Mouse (Mus musculus): ENCODE measurements around the gene 1700003F12Rik.

1700003F12Rik gene

DNA sequence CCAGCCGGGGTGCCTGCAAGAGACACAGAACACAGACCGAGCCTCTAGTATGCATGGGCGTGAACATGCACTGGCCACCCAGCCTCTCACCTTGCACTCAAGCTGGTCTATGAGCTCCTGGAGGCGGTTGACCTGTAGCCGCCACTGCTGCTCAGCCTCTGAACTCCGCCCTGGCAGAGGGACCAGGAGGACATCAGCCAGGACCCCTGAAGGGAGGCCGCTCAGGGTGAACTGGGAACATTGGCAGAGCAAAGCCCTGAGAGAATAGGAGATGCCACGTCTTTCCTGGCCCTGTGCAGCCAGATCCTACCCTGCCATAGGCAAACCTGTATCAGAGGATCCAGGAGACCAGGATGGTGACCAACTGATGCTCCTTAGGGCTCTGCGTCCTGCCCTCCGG lies at the start of gene 1700003F12Rik:
TSS of gene 1700003F12Rik (plus strand) at position 375 of the 400 bp plus-strand sequence.
- in situ Hi-C loops (cut with MboI; ENCODE audit: low sequenced_read_pairs), result no loop called here

DNA sequence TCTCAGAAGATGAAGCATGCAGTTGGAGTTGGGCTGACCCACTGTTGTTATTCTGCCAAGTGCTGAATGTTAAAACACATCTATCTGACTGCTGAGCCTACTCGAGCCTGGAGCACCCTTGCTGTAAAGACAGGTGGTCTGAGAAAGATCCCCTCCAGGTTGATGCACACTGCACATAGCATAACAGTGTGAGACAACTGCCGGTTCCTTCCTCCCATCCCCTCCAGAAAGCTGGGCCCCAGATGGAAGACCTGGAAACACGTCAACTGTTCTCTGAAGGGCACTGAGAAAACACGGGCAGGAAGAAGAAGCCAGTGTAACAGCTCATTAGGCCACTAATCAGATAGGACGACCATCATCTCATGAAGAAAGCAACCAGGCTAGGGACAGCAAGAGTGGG lies 48.3 kb upstream of the 1700003F12Rik start:
- in situ Hi-C loops (cut with MboI; ENCODE audit: low sequenced_read_pairs), result no loop called here

DNA sequence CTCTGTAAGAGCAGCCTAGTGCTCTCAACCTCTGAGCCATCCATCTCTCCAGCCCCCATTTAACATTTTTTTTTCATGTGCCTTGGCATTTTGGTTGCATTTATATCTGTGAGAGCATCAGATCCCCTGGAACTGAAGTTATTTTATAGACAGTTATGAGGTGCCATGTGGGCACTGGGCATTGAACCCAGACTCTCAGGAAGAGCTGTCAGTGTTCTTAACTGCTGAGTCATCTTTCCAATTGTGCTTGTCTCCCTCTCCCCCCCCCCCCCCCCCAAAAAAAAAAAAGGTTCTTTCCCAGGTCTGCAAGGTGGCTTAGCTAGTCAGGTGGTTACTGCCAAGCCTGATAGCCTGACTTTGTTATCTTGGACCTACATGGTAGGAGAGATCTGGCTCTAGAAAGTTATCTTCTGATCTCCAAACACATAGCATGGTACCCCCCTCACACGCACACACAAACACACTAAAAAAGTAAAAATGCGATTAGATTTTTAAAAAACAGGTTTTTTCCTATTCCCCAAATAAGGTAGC lies 47.1 kb upstream of the 1700003F12Rik start:
- in situ Hi-C loops (cut with MboI; ENCODE audit: low sequenced_read_pairs), result no loop called here

DNA sequence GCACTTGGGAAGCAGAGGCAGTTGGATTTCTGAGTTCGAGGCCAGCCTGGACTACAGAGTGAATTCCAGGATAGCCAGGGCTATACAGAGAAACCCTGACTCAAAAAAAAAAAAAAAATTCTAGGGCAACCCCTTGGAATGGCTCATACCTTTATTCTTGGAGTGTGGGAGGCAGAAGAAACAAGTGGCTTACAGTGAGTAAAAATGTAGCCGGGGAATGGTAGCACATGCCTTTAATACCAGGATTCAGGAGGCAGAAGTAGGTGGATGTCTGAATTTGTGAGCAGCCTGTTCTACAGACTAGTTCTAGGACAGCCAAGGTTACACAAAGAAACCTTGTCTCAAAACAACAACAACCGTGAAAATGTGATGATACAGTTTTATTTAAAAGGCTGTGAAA lies 46.1 kb upstream of the 1700003F12Rik start:
- in situ Hi-C loops (cut with MboI; ENCODE audit: low sequenced_read_pairs), result no loop called here

DNA sequence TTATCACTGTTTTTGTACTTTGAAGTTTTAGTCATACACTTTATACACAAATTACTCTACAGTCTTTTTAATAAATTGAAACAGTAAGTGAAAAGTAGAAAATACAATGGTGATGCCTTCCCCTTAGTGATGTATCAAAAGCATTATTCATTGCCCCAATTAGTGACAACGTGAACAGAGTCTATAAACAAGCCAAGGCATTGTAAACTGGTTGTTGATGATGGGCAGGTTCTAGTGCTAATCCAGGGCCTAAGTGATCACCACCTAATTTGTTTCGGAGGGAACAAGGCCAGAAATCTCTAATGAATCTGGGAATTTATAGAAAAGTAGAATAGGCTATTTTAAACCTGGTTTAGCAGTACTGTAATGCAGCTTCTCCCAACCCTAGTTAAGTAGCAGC lies 39.8 kb upstream of the 1700003F12Rik start:
- in situ Hi-C loops (cut with MboI; ENCODE audit: low sequenced_read_pairs), result no loop called here

DNA sequence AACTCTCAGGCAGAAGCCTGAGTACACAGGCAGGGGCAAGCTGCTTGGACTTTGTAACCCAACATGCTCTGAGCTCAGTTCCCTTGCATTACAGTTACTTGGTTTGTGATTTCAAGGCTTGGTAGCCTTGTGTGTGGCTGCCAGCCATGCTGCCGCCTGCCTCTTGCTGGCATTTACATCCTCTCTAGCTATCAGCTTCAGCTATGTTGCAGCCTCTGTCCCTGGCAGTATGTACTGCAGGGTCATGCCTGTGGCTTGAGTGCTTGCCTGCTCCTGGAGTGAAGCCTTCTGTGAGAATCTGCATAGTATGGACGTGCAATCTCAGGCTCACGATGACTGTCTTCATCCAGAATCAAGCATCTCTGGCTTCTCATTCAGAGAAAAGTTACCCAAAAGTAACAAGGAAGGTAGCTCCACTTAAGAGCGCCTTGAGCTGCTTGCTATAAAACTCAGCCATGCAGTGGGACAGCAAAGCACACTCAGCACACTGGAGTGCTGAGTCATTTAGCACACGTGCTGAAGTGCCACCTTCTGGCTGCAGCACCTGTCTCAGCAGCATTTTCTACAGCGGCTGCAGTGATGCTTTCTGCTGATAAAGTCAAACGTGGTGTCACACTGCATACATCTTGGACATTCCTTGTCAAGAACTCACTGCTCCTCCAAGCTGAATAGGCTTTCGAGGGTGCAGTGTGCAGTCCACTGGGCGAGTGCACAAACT lies 39.2 kb upstream of the 1700003F12Rik start:
- in situ Hi-C loops (cut with MboI; ENCODE audit: low sequenced_read_pairs), result no loop called here

DNA sequence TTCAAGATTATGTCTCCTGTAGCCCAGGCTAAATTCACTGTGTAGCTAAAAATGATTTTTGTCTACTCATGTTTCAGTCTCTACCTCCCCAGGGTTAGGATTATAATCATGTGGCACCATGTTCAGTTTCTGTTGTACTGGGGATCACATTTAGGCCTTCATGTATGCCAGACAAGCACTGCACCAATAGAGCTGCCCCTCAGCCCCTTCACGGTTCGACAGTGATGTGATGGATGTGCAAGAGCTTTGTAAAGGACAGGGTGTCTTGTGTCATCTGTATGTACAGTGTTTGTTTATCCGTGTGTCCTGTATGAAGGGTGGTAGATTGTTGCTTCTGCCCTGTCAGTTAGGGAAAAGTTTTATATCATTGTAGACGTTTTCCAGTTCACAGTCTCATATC lies 38.4 kb upstream of the 1700003F12Rik start:
- in situ Hi-C loops (cut with MboI; ENCODE audit: low sequenced_read_pairs), result no loop called here

DNA sequence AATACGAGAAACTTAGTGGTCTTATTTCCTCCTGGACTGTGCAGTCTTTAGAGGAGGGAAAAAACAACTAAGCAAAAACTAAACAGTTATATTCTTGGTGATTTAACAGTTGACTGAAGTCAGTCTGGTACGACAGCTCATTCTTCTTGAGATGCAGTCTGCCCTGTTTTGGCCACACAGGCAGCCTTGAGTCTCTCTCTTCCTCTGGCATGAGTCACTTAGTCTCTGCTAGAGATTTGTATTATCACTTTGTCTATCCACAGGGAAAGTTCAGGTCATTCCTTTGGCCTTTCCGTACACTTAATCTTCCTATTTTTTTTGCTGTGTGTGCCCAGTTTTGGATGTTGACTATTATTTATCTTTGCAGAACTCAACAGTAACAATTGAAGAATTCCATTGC lies 36.7 kb upstream of the 1700003F12Rik start:
- in situ Hi-C loops (cut with MboI; ENCODE audit: low sequenced_read_pairs), result no loop called here

DNA sequence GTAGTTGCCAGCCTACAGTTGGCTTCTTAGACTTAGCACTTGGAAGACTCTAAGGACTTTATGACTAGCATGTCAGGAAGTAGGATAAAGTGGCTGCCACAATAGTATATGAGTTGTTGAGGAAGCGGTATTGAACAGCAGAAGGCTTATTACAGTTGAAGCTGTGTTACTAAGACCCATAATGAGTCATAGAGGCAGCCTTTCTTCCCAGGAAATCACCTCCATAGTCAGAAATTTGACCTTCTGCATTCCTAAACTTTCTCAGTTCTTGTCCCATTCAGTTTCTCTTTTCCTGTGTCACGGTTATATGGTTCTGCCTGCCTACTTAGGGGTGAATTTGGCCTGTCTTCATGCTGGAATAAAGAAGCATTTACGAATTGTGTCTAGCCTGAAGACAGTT lies 29.9 kb upstream of the 1700003F12Rik start:
- in situ Hi-C loops (cut with MboI; ENCODE audit: low sequenced_read_pairs), result no loop called here

DNA sequence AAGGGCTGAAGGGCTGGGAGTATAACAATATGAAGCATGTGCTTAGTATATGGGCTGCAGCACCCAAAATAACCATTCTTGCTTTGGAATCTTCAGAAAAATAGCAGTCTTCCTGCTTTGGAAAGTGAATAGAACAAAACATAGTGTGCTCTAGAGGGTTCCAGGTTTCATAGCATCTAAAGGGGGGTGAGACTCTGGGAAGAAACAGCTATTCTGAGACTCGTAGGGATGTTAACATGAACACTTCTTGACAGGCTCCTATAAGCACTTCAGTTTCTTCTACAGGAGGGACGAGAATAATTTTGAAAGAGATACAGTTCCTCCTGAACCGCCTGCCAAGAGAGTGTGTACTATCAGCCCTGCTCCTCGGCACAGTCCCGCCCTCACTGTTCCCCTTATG lies 29.5 kb upstream of the 1700003F12Rik start:
- in situ Hi-C loops (cut with MboI; ENCODE audit: low sequenced_read_pairs), result no loop called here

DNA sequence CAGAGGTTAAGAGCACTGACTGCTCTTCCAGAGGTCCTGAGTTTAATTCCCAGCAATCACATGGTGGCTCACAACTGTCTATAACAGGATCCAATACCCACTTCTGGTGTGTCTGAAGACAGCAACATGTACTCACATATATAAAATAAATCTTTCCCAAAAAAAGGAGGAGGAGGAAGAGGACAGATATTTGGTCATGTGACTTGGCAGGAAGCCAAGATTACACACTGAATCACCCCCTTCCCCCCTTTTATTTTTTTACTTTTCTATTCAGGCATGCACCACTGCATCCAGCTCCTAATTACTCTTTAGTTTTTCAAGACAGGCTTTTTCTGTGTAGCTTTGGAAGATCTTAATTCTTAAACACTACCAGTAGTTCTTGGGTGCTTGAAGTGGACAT lies 25.4 kb upstream of the 1700003F12Rik start:
- in situ Hi-C loops (cut with MboI; ENCODE audit: low sequenced_read_pairs), result no loop called here

DNA sequence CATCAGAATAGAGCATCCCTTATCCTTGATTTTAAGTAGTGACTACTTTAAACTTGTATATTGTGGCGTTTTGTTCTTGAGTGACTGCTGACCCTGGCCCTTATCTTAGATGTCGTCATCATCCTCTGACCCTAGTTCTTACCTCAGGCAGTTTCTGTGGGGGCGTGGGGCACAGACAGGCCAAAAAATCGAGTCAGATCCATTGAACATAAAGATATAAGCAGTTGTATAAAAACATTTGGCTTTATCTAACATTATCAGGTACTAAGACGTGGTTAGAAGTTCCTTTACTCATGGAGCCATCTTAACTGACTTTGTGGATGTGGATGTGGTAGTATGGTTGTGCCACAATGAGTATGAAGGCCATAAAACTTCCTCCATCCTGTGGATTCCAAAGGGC lies 24.6 kb upstream of the 1700003F12Rik start:
- in situ Hi-C loops (cut with MboI; ENCODE audit: low sequenced_read_pairs), result no loop called here

DNA sequence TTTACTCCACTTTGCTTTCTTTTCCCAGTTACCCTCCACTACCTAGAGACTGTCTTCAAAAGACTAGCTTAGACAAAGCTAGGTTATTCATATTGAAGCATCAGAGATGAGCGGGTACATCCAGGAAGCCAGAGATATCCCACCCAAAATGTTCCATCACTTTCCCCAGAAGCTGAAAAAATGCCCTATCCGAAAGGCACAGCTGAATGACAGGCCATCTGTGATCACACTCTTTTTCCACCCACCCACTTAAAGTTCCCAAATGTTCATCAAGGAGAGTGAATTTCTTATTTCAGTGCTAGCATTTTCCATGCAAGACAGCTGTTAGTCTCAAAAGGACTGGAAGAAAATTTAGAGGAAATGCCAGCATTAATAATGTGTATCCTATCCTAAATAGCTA lies 21.6 kb upstream of the 1700003F12Rik start:
- in situ Hi-C loops (cut with MboI; ENCODE audit: low sequenced_read_pairs), result no loop called here

DNA sequence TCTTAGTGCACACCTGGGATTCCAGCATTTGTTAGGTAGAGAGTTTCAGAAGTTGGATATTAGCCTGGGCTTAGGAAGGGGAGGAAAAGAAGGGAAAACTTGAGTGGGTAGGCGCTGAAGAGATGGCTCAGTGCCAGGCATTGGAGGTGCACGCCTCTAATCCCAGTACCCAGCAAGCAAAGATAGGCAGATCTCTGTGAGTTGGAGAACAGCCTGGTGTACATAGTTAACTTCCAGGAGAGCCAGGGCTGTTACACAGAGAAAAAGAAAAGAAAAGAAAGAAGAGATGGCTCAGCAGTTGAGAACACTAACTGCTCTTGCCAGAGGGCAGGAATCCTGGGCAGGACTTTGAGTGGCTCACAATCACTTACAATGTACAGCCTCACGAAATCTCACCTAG lies 20.4 kb upstream of the 1700003F12Rik start:
- in situ Hi-C loops (cut with MboI; ENCODE audit: low sequenced_read_pairs), result no loop called here

DNA sequence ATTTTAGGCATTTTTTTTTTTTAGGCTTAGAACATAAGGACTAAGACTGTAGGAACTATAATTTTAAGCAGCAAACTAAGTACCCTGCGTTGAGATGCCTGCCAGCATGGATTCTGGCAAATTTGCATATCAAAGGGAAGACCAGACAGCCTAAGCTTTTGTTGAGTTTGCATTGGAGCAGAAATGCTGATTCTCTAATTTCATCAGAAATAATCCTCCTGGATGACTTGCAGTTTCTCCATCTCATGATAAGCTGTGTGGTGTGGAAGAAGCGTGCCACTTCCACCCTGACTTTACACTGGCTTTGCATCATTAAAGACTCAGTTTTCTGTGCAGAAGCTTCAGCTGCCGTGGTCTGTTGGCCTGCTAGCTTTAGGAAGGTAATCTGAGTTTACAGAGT lies 14.0 kb upstream of the 1700003F12Rik start:
- in situ Hi-C loops (cut with MboI; ENCODE audit: low sequenced_read_pairs), result no loop called here

DNA sequence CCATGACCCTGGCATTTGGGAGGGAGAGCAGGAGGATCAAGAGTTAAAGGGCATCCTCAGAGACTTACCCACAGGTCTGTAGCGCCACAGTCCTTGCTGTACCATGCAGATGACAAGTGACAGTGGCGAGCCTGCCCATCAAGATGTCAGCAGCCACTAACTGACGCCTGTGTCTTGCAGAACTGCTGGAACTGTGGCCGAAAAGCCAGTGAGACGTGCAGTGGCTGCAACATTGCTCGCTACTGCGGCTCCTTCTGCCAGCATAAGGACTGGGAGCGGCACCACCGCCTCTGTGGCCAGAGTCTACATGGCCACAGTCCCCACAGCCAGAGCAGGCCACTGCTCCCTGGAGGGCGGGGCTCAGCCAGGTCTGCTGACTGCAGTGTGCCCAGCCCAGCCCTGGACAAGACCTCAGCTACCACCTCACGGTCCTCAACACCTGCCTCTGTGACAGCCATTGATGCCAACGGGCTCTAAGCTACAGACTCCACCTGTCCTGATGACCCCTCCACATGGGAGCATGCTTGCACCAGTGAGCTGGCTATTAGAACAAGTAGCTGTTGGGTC lies 12.1 kb upstream of the 1700003F12Rik start:
- in situ Hi-C loops (cut with MboI; ENCODE audit: low sequenced_read_pairs), result loop anchor here (5.0 kb wide), 1 partner anchor 117 kb away; no protein-coding TSS in a partner anchor

DNA sequence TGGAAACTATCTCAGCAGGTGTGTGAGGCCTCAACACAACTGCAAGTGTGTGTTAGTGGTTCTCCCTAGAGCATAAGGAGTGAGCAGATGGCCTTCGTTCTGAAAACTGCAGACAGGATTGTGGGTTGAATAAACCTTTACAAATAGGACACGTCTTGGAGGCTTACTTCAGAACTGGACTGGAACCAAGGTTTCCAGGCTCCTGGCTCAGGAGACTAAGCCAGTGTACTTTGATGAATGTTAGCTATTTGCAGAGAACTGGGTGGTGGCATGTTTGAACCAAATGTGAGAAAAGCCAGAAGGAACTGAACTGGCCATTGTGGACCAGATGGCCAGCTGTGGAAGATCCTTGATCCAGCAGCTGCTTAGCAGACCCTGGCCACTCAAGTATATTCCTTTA lies 8.6 kb upstream of the 1700003F12Rik start:
- in situ Hi-C loops (cut with MboI; ENCODE audit: low sequenced_read_pairs), result loop anchor here (5.0 kb wide), 1 partner anchor 121 kb away; no protein-coding TSS in a partner anchor

DNA sequence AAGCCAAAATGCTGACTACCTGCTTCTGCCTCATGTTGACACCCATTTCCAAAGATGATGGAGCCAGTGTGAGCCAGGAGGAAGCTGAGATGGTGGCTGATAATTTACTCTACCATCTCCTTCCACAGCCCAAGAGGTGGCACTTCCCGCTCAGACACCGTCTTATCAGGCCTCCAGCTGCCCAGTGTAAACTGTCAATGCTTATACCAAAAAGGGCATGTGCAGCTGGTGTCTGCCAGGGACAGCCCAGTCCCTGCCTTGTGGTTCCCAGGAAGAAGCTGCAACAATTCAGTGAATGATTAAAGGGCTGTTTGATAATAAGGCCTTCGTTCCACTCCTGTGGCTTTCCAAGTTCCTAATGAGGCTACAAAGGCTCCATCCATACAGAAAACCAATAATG lies 8.2 kb upstream of the 1700003F12Rik start:
- in situ Hi-C loops (cut with MboI; ENCODE audit: low sequenced_read_pairs), result loop anchor here (5.0 kb wide), 1 partner anchor 121 kb away; no protein-coding TSS in a partner anchor

DNA sequence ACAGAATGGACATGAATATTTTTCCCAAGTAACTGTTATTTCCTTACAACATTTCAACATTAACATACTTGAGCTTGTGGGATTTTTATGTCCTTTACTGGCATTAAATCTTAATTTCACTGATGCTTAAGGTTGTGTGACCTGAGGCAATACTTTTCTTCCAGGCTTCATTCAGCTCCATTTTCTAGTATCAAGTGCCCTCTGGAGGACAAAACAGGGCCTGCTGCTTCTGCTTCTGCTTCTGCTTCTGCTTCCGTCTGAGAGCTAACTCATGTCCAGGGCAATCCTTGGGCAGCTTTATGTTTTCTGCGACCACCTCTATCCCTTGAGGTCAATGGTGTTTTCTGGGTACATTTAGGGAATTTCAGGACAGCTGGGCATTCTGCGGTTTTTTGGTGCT lies 7.2 kb upstream of the 1700003F12Rik start:
- in situ Hi-C loops (cut with MboI; ENCODE audit: low sequenced_read_pairs), result loop anchor here (5.0 kb wide), 1 partner anchor 122 kb away; no protein-coding TSS in a partner anchor

DNA sequence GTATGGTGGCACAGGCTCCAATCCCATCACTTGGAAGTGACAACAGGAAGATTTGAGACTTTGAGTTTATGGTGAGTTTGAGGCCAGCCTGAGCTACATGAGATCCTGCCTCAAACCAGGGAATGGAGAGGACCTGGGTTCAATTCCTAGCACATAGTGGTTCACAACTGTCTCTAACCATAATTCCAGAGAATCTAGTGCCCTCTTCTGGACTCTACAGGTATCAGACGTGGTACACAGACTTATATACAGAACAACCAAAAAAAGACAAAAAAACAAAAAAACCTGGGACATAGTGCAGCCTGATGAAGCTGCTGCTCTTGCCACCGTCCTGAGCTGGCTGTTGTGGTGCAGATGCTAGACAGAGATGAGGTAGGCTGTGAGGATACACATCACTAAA lies 5.3 kb upstream of the 1700003F12Rik start:
- in situ Hi-C loops (cut with MboI; ENCODE audit: low sequenced_read_pairs), result no loop called here

DNA sequence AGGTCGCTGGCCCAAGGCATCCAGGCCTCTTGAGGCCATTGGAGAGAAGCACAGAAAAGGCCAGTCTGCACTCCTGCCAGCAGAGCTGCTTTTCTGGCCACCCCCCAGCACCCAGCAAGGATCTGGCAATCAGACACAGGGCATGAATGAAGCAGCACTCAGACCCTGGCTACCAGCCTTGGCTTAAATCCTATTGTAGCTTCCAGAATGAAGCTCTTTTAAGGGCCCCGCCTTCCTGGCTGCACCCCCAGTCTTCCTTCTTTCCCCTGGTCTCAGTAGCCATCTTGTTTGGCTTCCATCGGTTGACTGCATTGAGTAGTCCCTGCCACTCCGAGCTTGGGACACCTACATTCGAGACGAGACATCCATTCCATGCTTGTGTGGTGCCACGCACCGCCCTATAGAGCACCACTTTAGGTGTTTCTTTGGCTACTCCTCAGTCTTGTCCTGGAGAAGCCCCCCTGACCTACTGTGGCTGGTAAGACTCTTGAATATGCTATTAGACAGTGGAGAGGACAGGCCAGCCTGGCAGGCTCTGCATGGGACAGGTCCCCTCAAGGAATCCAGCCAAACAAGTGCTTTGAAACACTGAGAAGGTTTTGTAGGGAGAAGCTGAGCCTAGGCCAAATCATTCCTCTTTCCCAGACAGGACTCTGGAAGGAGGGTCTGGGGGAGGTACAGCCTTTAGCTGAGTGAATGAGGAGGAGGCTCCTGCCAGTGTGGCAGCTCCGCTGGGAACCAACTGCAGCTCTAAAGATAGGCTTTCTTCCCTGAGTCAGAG lies 3.1 kb upstream of the 1700003F12Rik start:
- in situ Hi-C loops (cut with MboI; ENCODE audit: low sequenced_read_pairs), result no loop called here

DNA sequence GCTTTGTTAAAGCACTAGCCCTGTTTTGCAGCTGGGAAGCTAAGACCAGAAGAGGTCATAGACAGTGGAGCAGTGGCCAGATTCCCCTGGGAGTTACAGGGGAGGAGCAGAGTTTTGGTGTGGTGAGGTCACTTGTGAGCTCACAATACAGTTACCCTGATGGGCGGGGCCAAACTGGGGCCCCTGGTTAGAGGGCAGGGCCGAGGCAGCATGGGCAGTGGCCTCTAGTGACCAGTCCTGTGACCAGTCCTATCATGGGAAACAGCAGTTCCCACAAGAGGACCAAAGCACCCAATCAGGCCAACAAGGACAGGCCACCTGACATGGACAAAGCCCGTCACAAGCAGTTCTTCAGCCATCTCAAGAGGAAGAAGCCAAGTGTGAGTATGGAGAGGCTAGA lies 1.8 kb downstream of the 1700003F12Rik start:
- in situ Hi-C loops (cut with MboI; ENCODE audit: low sequenced_read_pairs), result no loop called here

All from CH12F3 (cell line).